Mouse (Mus musculus): ENCODE results near the gene Tmem132e.

GRCm38 (mm10) chr11:82423521-82423920 lies 34.8 kb downstream of the Tmem132e start:
- TF ChIP-seq GATA1 (IDR thresholded peaks at IDR 0.05; ENCODE audit: borderline replicate concordance, low read length) (no peak), FLI1 (IDR thresholded peaks at IDR 0.05; ENCODE audit: low read length) (no peak)

Data from megakaryocyte, embryonic 14.5 days (primary cell).